Mouse (Mus musculus): Measurements from ENCODE around the gene Wrnip1. TPM values are rescaled to one million over a fixed set of nuclear protein-coding genes. Genes with fewer than 3 reads are reported as not detected.
A peak's percentile ranks its signal among the peaks of the same experiment; 100 is the strongest.
"Not testable (repeated sequence)": the region's sequence is repeated elsewhere in the genome, so short reads cannot be mapped to it uniquely, and the experiment has no call there.

Wrnip1 gene
- polyA plus RNA-seq, 1 experiment from 2014 or later = 19.7 TPM

GRCm38 (mm10) chr13:32864529-32864928, 62.7 kb downstream of the Wrnip1 start:
- 92% methylated on average over 2 of the region's 3 CpGs for WGBS
- not testable (repeated sequence) for H3K36me3 ChIP-seq (ENCODE audit: insufficient read depth, low read length); H3K4me2 ChIP-seq (replicated peaks; ENCODE audit: low read depth, low read length); H3K9ac ChIP-seq (replicated peaks; ENCODE audit: low read length); H3K9me3 ChIP-seq (ENCODE audit: low read length); H3K4me3 ChIP-seq (ENCODE audit: low read length); H3K4me1 ChIP-seq (ENCODE audit: insufficient read depth, low read length); H3K27me3 ChIP-seq (ENCODE audit: insufficient read depth, low read length); H3K27ac ChIP-seq (ENCODE audit: low read length); ATAC-seq (ENCODE audit: low FRiP score, low TSS enrichment)

DNA sequence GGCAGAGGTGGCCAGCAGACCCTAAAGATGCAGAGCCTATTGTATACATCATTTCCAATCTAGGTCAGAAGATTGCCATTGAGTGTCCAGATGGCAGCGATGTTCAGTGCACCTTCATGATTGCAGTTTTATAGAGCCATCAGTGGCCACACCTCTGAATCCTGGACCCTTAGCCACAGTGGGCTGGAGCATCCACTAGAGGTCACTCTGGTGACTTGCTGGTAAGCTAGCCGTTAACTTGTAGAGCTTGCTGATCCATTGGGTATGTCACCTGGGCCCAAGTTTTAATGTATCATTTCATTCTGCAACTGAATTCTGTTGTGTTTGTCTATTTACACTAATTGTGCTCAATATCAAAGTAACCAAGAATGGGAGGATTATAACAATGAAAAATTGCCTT, 63.8 kb downstream of the Wrnip1 start:
- Histone ChIP-seq H3K27me3 (ENCODE audit: insufficient read depth, low read length) (no peaks in the 10 kb centered on the region), H3K4me2 (replicated peaks; ENCODE audit: low read depth, low read length) (no peak overlapping the region), H3K9me3 (ENCODE audit: low read length) (no peaks in the 10 kb centered on the region), H3K27ac (ENCODE audit: low read length) (no peak overlapping the region), H3K4me1 (ENCODE audit: insufficient read depth, low read length) (no peaks in the 10 kb centered on the region), H3K36me3 (ENCODE audit: insufficient read depth, low read length) (no peaks in the 10 kb centered on the region), H3K4me3 (ENCODE audit: low read length) (no peak overlapping the region), H3K9ac (replicated peaks; ENCODE audit: low read length) (no peak overlapping the region)
- 59% methylated on average over 2 of the region's 2 CpGs for WGBS
- no peak; the same call in 1 of the 2 replicates for ATAC-seq (ENCODE audit: low FRiP score, low TSS enrichment)

- Histone ChIP-seq H3K27ac (ENCODE audit: low read length) (no peak overlapping the region), H3K9me3 (ENCODE audit: low read length) (no peaks in the 10 kb centered on the region), H3K27me3 (ENCODE audit: insufficient read depth, low read length) (no peaks in the 10 kb centered on the region), H3K4me3 (ENCODE audit: low read length) (no peak overlapping the region), H3K4me1 (ENCODE audit: insufficient read depth, low read length) (no peaks in the 10 kb centered on the region), H3K9ac (replicated peaks; ENCODE audit: low read length) (no peak overlapping the region), H3K4me2 (replicated peaks; ENCODE audit: low read depth, low read length) (no peak overlapping the region), H3K36me3 (ENCODE audit: insufficient read depth, low read length) (no peaks in the 10 kb centered on the region)
- ATAC-seq (ENCODE audit: low FRiP score, low TSS enrichment) = peak; percentile 75; the same call in 1 of the 2 replicates
- WGBS = 6% methylated on average over 9 of the region's 9 CpGs
Measured at GRCm38 (mm10) chr13:32866484-32866883, 64.6 kb downstream of the Wrnip1 start.

DNA sequence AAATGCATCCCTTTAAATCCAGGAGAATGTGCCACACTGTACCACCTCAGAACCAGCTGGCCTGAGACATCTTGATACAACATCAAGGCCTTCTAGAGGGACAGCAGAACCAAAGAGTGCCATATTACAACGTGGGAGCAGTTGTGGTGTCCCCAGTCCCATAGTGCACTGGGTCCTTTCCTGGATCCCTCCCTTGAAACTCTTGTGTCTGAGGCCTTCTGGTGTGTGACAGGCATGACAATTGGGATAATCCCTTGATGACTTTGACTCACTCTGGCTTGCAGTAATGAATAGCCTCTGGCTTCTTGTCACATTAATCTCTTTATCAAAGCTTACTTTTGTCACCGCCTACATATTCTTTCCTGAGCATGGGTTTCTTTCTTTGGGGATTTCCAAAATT, 65.2 kb downstream of the Wrnip1 start:
- H3K4me3 ChIP-seq (ENCODE audit: low read length) = no peak overlapping the region
- 60% methylated on average over 2 of the region's 2 CpGs for WGBS
- no peaks in the 10 kb centered on the region for H3K9me3 ChIP-seq (ENCODE audit: low read length)
- no peaks in the 10 kb centered on the region for H3K36me3 ChIP-seq (ENCODE audit: insufficient read depth, low read length)
- no peak overlapping the region for H3K4me2 ChIP-seq (replicated peaks; ENCODE audit: low read depth, low read length)
- no peak overlapping the region for H3K9ac ChIP-seq (replicated peaks; ENCODE audit: low read length)
- ATAC-seq (ENCODE audit: low FRiP score, low TSS enrichment) = no peak
- no peaks in the 10 kb centered on the region for H3K4me1 ChIP-seq (ENCODE audit: insufficient read depth, low read length)
- H3K27me3 ChIP-seq (ENCODE audit: insufficient read depth, low read length) = no peaks in the 10 kb centered on the region
- H3K27ac ChIP-seq (ENCODE audit: low read length) = no peak overlapping the region

DNA sequence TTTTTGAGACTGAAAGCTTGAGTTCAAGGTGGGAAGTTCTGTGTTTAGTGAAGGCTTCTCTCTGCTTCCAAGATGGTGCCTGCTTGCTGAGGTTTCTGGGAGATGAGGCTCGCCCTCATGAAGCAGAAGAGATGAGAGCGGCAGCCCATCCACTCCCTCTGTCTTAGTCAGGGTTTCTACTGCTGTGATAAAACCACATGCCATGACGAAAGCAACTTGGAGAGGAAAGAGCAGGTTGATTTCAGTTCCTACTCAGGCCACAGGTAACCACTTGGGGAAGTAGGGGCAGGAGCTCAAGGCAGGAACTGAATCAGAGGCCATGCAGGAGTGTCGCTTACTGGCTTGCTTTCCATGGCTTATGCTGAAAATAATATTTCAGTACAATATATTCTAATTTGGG, 66.4 kb downstream of the Wrnip1 start:
- not testable (repeated sequence) for H3K4me3 ChIP-seq (ENCODE audit: low read length); H3K9me3 ChIP-seq (ENCODE audit: low read length); H3K4me2 ChIP-seq (replicated peaks; ENCODE audit: low read depth, low read length); H3K36me3 ChIP-seq (ENCODE audit: insufficient read depth, low read length); H3K27ac ChIP-seq (ENCODE audit: low read length); H3K4me1 ChIP-seq (ENCODE audit: insufficient read depth, low read length); ATAC-seq (ENCODE audit: low FRiP score, low TSS enrichment); H3K27me3 ChIP-seq (ENCODE audit: insufficient read depth, low read length); H3K9ac ChIP-seq (replicated peaks; ENCODE audit: low read length)
- 78% methylated on average over 4 of the region's 4 CpGs for WGBS

DNA sequence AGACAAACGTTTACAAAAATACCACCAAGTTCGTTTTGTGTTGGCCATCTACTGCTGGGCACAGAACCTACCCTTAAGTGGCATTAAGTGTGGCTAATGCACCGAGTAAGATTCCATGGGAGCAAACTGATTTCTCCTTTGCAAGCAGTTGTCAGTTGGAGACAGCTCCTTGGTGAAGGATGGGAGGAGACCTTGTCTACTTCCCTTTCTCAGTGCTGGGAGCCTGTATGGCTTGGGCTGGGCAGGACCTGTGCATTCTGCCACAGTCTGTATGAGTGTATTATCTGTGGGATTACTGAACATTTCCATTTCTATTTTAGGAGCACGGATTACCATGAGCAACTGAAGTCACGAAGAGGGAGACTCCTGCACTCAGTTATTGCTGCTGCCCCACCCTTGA, 67.0 kb downstream of the Wrnip1 start:
- ATAC-seq (ENCODE audit: low FRiP score, low TSS enrichment) = no peak
- no peaks in the 10 kb centered on the region for H3K9me3 ChIP-seq (ENCODE audit: low read length)
- 81% methylated on average over 5 of the region's 5 CpGs for WGBS
- H3K9ac ChIP-seq (replicated peaks; ENCODE audit: low read length) = no peak overlapping the region
- no peaks in the 10 kb centered on the region for H3K36me3 ChIP-seq (ENCODE audit: insufficient read depth, low read length)
- H3K27me3 ChIP-seq (ENCODE audit: insufficient read depth, low read length) = no peaks in the 10 kb centered on the region
- no peak overlapping the region for H3K4me2 ChIP-seq (replicated peaks; ENCODE audit: low read depth, low read length)
- H3K27ac ChIP-seq (ENCODE audit: low read length) = no peak overlapping the region
- H3K4me3 ChIP-seq (ENCODE audit: low read length) = no peak overlapping the region
- no peaks in the 10 kb centered on the region for H3K4me1 ChIP-seq (ENCODE audit: insufficient read depth, low read length)

Other genes with a start within 250 kb of the Wrnip1 start
- gene Mylk4, start 18.1 kb upstream of the Wrnip1 start, polyA plus RNA-seq (2015; fragmentation: Nextera tagmentation; extraction: Ambion mirVana) = 0.21 and 0.34 TPM in 2 replicates
- gene D930007J09Rik, start 811 bp downstream of the Wrnip1 start, polyA plus RNA-seq (2015; fragmentation: Nextera tagmentation; extraction: Ambion mirVana) = not detected in 2 replicates
- 10.3 and 12.1 TPM in 2 replicates for gene Serpinb1a, start 49.1 kb downstream of the Wrnip1 start, polyA plus RNA-seq (2015; fragmentation: Nextera tagmentation; extraction: Ambion mirVana)
- not detected in 2 replicates for gene Serpinb1c, start 96.2 kb downstream of the Wrnip1 start, polyA plus RNA-seq (2015; fragmentation: Nextera tagmentation; extraction: Ambion mirVana)
- gene Serpinb6b, start 163.2 kb downstream of the Wrnip1 start, polyA plus RNA-seq (2015; fragmentation: Nextera tagmentation; extraction: Ambion mirVana) = 6.4 and 7.0 TPM in 2 replicates
- 11.4 TPM in 2 replicates for gene Serpinb9, start 201.2 kb downstream of the Wrnip1 start, polyA plus RNA-seq (2015; fragmentation: Nextera tagmentation; extraction: Ambion mirVana)
- gene Serpinb9b, start 225.4 kb downstream of the Wrnip1 start, polyA plus RNA-seq (2015; fragmentation: Nextera tagmentation; extraction: Ambion mirVana) = 0.09 TPM in 1 of 2 replicates, not detected in the other